In genomic region chr13:99859082-99859481, GRCm38 (mm10) we compare ENCODE assay signal across 8 mouse cellular contexts. TPM values are rescaled to one million over a fixed set of nuclear protein-coding genes. Genes with fewer than 3 reads are reported as not detected.
A peak's percentile ranks its signal among the peaks of the same experiment; 100 is the strongest.
DNase-seq lines count a peak whose midpoint lies in the region; ATAC-seq and TF ChIP-seq lines count a peak whose summit lies in the region.
"Had no signal": no experiment of that assay in that cellular context is flagged by ENCODE, and none has a peak within 500 bp of the region (broad histone marks: within the 10 kb centered on the region; RNA-seq: fewer than 3 reads in every experiment).

No protein-coding gene starts in this region.

- ATAC-seq in Patski = no peak
- 0 out of 2 replicates have a peak, but pooled peaks have one; percentile 33 for ATAC-seq in midbrain, embryonic 11.5 days (ENCODE audit: low FRiP score)

- no peak overlapping the region for H3K9ac ChIP-seq in midbrain, embryonic 11.5 days (ENCODE audit: low read length)

- H3K27me3 ChIP-seq in Patski = peaks cover 4% of the 10 kb centered on the region
- no peaks in the 10 kb centered on the region for H3K27me3 ChIP-seq in midbrain, embryonic 11.5 days (ENCODE audit: control insufficient read depth, insufficient read depth, low read length)
- H3K27me3 ChIP-seq in splenic B cell, adult 2 months (ENCODE audit: control insufficient read depth, insufficient read depth, low read length, poor library complexity, severe bottlenecking) = no peaks in the 10 kb centered on the region

- in situ Hi-C loops in Patski (cut with MboI; ENCODE audit: low pct_unique_long_range_greater_than_20kb) = loop anchor here (10.0 kb wide), 1 partner anchor 126 kb away; no protein-coding TSS in a partner anchor

- no peaks in the 10 kb centered on the region; the same call in 1 of the 2 replicates for H3K9me3 ChIP-seq in midbrain, embryonic 11.5 days (ENCODE audit: control insufficient read depth, low read length)

- H3K36me3 ChIP-seq in midbrain, embryonic 11.5 days (ENCODE audit: control insufficient read depth, insufficient read depth, low read length) = no peaks in the 10 kb centered on the region
- no peaks in the 10 kb centered on the region for H3K36me3 ChIP-seq in splenic B cell, adult 2 months (ENCODE audit: control insufficient read depth, insufficient read depth, low read length, poor library complexity, severe bottlenecking)

- CTCF ChIA-PET in Patski (lab: Charles Lee) = interaction anchor here (0.5 to 1.9 kb wide), 14 partner anchors 10 to 156 kb away, joined by 3 to 7 read pairs (median 4); partner anchors contain the start of gene Mccc2

- POLR2A ChIA-PET in Patski (lab: Charles Lee) = no interaction called here

- no peak overlapping the region for H3K4me2 ChIP-seq in midbrain, embryonic 11.5 days

- peak; percentile 93 for TF ChIP-seq CTCF in Patski (IDR thresholded peaks at IDR 0.05)

- DNase-seq in layer of hippocampus, postnatal 10 days (ENCODE audit: low spot score in 2 of 2) = peak; percentile 67 to 71
- DNase-seq in layer of hippocampus, postnatal 36 days = no peak
- no peak for DNase-seq in Patski (ENCODE audit: low read depth, low spot score)
- DNase-seq in cerebellum, postnatal 4 days (ENCODE audit: low spot score in 2 of 2) = peak; percentile 50 to 75
- DNase-seq in kidney, postnatal 14 days = peak; percentile 41
- peak; percentile 98 for DNase-seq in midbrain, embryonic 11.5 days (ENCODE audit: low spot score, missing footprints)
- DNase-seq in splenic B cell, adult 2 months (ENCODE audit: low read depth, low spot score) = peak; percentile 85

- 5% methylated on average over 1 of the region's 1 CpGs for WGBS in midbrain, embryonic 11.5 days

- no peaks in the 10 kb centered on the region for H3K4me1 ChIP-seq in midbrain, embryonic 11.5 days (ENCODE audit: control insufficient read depth, insufficient read depth, low read length)

- no peak overlapping the region for H3K27ac ChIP-seq in midbrain, embryonic 11.5 days (ENCODE audit: low read depth, low read length)

- no peak overlapping the region for H3K4me3 ChIP-seq in midbrain, embryonic 11.5 days (ENCODE audit: low read depth, low read length)

RNA-seq across cellular contexts. Expression of gene Cartpt, which starts 41.8 kb away (rescaled TPM):
- 1 to 10 TPM; 2.7 TPM for total RNA-seq in layer of hippocampus, postnatal 10 days (2021)
- 1 to 10 TPM; 1.9 to 3.1 TPM for total RNA-seq in layer of hippocampus, postnatal 36 days (2021)
- not detected for polyA plus RNA-seq in Patski (2021)
- 36.2 and 39.3 TPM in 2 replicates for polyA plus RNA-seq in midbrain, embryonic 11.5 days (2014; fragmentation: Nextera tagmentation; extraction: Ambion mirVana)
- total RNA-seq: heart, postnatal 36 days had no signal

Comparison
In these comparisons a context has a peak if more than half of its experiments do, and no peak if none do; other contexts are left out.
1. DNase-seq: peak in layer of hippocampus, postnatal 10 days (2 of 2), cerebellum, postnatal 4 days (2 of 2), kidney, postnatal 14 days (single experiment), midbrain, embryonic 11.5 days (single experiment) and splenic B cell, adult 2 months (single experiment); none in layer of hippocampus, postnatal 36 days (0 of 2) and Patski (single experiment).